Mouse (Mus musculus) kidney, adult 2 months (tissue): ENCODE measurements at regions not wholly inside any gene's neighbourhood (a gene's known extent, or its start where the extent isn't known, plus 50 kb on each side); places are given as distances from the start of the nearest gene placed in this dataset.

Experiments used
- CTCF ChIP-seq: fragments of 200-500 bp; conservative IDR thresholded peaks from 2 replicates; pipeline ENCODE4 v1.5.1; 2011; ENCODE audit warnings: low read depth, mild to moderate bottlenecking, control low read depth, low read length, moderate library complexity, mixed read lengths; ENCODE audit not compliant: insufficient read depth, insufficient read length
- POLR2A ChIP-seq: fragments of 200-500 bp; IDR thresholded peaks from one replicate; pipeline ENCODE4 v1.6.1; 2011; ENCODE audit warnings: low read depth, low read length, control low read depth

GRCm38 (mm10) chr12:94349623-94350156 lies 1342.3 kb upstream of the Flrt2 start:
- TF ChIP-seq CTCF, result no peak
- TF ChIP-seq POLR2A, result no peak
